Mouse (Mus musculus): Measurements from ENCODE around the gene Nfkb1.

- TF ChIP-seq POLR2A (IDR thresholded peaks at IDR 0.05; ENCODE audit: insufficient read depth, low read depth, low read length) (no peak), CTCF (IDR thresholded peaks at IDR 0.05; ENCODE audit: insufficient read depth, low read depth, low read length) (no peak)
Observed at GRCm38 (mm10) chr3:135629830-135630355, 61.5 kb downstream of the Nfkb1 start.

All from olfactory bulb, adult 2 months (tissue).